Mouse (Mus musculus): ENCODE data around the gene Pigo.

The Pigo gene

GRCm38 (mm10) chr4:43025084-43025960, at the start of gene Pigo:
TSS of gene Pigo (minus strand) at chr4:43025819.
- DNase-seq (ENCODE audit: low spot score) = peak; percentile 86

GRCm38 (mm10) chr4:43074923-43075322, 49.3 kb upstream of the Pigo start:
- DNase-seq (ENCODE audit: low spot score) = no peak

- DNase-seq (ENCODE audit: low spot score) = no peak
Measured at GRCm38 (mm10) chr4:43065471-43065870, 39.9 kb upstream of the Pigo start.

GRCm38 (mm10) chr4:43060286-43060685, 34.7 kb upstream of the Pigo start:
- no peak for DNase-seq (ENCODE audit: low spot score)

GRCm38 (mm10) chr4:43059697-43060096, 34.1 kb upstream of the Pigo start:
- DNase-seq (ENCODE audit: low spot score) = no peak

GRCm38 (mm10) chr4:43058753-43059654, 33.4 kb upstream of the Pigo start, which contains the start of gene Unc13b:
TSS of gene Unc13b (plus strand) at chr4:43058953.
- no peak for DNase-seq (ENCODE audit: low spot score)

GRCm38 (mm10) chr4:43058392-43058752, 32.8 kb upstream of the Pigo start:
- no peak for DNase-seq (ENCODE audit: low spot score)

- DNase-seq (ENCODE audit: low spot score) = no peak
Measured at GRCm38 (mm10) chr4:43057654-43058053, 32.0 kb upstream of the Pigo start.

GRCm38 (mm10) chr4:43052627-43053026, 27.0 kb upstream of the Pigo start:
- DNase-seq (ENCODE audit: low spot score) = no peak

GRCm38 (mm10) chr4:43047231-43047630, 21.6 kb upstream of the Pigo start:
- DNase-seq (ENCODE audit: low spot score) = peak; percentile 90

- DNase-seq (ENCODE audit: low spot score) = no peak
Measured at GRCm38 (mm10) chr4:43046607-43047006, 21.0 kb upstream of the Pigo start.

GRCm38 (mm10) chr4:43045659-43046302, 20.2 kb upstream of the Pigo start, which contains the start of gene Fam214b:
TSS of gene Fam214b (minus strand) at chr4:43046220.
- peak; percentile 85 for DNase-seq (ENCODE audit: low spot score)

- no peak for DNase-seq (ENCODE audit: low spot score)
Measured at GRCm38 (mm10) chr4:43045285-43045658, 19.7 kb upstream of the Pigo start.

- no peak for DNase-seq (ENCODE audit: low spot score)
Measured at GRCm38 (mm10) chr4:43044673-43045072, 19.1 kb upstream of the Pigo start.

GRCm38 (mm10) chr4:43043644-43044357, 18.2 kb upstream of the Pigo start:
- DNase-seq (ENCODE audit: low spot score) = no peak

- DNase-seq (ENCODE audit: low spot score) = no peak
Measured at GRCm38 (mm10) chr4:43040881-43041547, 15.4 kb upstream of the Pigo start.

GRCm38 (mm10) chr4:43040114-43040572, 14.5 kb upstream of the Pigo start:
- DNase-seq (ENCODE audit: low spot score) = peak; percentile 80

- DNase-seq (ENCODE audit: low spot score) = no peak
Measured at GRCm38 (mm10) chr4:43039609-43040008, 14.0 kb upstream of the Pigo start.

GRCm38 (mm10) chr4:43038567-43039495, 13.2 kb upstream of the Pigo start:
- no peak for DNase-seq (ENCODE audit: low spot score)

Measured in layer of hippocampus, adult 9-10 months (tissue).